ENCODE assay signal across 17 mouse cellular contexts in the genomic region with DNA sequence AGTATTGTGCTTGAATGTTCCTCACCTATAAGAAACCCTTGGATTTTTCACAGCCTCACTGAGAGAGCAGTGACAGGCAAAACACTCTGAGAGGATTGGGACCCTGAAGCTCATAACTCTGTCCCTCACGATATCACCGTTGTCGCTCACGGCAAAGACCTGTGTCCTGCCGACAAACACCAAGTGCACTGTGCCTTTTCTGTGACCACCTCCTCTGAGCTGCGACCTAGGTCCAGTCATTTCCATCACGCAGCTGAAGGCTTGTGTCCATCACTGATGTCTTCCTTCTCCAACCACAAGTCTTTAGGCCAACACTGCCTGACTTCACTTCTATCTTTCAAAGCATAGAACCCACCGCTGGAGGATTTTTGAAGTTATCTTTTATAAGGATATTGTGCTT.
"Had no signal": no experiment of that assay in that cellular context is flagged by ENCODE, and none has a peak within 500 bp of the region (broad histone marks: within the 10 kb centered on the region; RNA-seq: fewer than 3 reads in every experiment).

No protein-coding gene starts in this region.

- H3K9me3 ChIP-seq: neural tube, embryonic 12.5 days; neural tube, embryonic 13.5 days; neural tube, embryonic 15.5 days; stomach, embryonic 15.5 days had no signal

- H3K4me3 ChIP-seq: neural tube, embryonic 12.5 days; neural tube, embryonic 13.5 days; neural tube, embryonic 15.5 days; stomach, embryonic 15.5 days had no signal

- H3K27me3 ChIP-seq: neural tube, embryonic 12.5 days; neural tube, embryonic 13.5 days; neural tube, embryonic 15.5 days; stomach, embryonic 15.5 days had no signal

- H3K36me3 ChIP-seq: neural tube, embryonic 12.5 days; neural tube, embryonic 13.5 days; neural tube, embryonic 15.5 days; stomach, embryonic 15.5 days had no signal

- H3K4me1 ChIP-seq: stomach, embryonic 15.5 days had no signal

- DNase-seq: retina, postnatal 1 day; right cerebral cortex, adult 18-20 months; right cerebral cortex, postnatal 14 days; right cerebral cortex, postnatal 25 days; right cerebral cortex, postnatal 4 days; spleen, adult 18-20 months; thymus, adult 18-20 months; thymus, adult 2 months; thymus, postnatal 14 days; thymus, postnatal 25 days; thymus, postnatal 36 days; thymus, postnatal 4 days had no signal

- H3K9ac ChIP-seq: neural tube, embryonic 12.5 days; neural tube, embryonic 13.5 days; neural tube, embryonic 15.5 days; stomach, embryonic 15.5 days had no signal

- H3K27ac ChIP-seq: neural tube, embryonic 12.5 days; neural tube, embryonic 13.5 days; neural tube, embryonic 15.5 days; stomach, embryonic 15.5 days; stomach, postnatal 0 days had no signal
